Mouse (Mus musculus) erythroblast, adult 5-6 weeks (primary cell): Measurements from ENCODE around the gene Sdk1. TPM values are rescaled to one million over a fixed set of nuclear protein-coding genes. Genes with fewer than 3 reads are reported as not detected.

Source experiments
- ATAC-seq: replicated peaks from 2 replicates; pipeline ENCODE4 v1.8.0; 2016; ENCODE audit warnings: moderate number of reproducible peaks, mild to moderate bottlenecking, moderate TSS enrichment, inconsistent platforms; ENCODE audit not compliant: poor library complexity, low FRiP score, severe bottlenecking
- total RNA-seq, 2 experiments: library from RNA; stranded (forward) in 1 of 2; stranded (reverse) in 1 of 2; fragments of 150-400 nt in 1 of 2; fragments of 200-764, 138-1000 nt in 1 of 2; gene quantifications; 2 replicates each; pipeline versions ENCODE4 v1.2.3 to v1.2.4; 2015 to 2017; ENCODE audit warnings: low replicate concordance in 2 of 2

The Sdk1 gene
- total RNA-seq, 2 experiments from 2014 or later = not detected

DNA sequence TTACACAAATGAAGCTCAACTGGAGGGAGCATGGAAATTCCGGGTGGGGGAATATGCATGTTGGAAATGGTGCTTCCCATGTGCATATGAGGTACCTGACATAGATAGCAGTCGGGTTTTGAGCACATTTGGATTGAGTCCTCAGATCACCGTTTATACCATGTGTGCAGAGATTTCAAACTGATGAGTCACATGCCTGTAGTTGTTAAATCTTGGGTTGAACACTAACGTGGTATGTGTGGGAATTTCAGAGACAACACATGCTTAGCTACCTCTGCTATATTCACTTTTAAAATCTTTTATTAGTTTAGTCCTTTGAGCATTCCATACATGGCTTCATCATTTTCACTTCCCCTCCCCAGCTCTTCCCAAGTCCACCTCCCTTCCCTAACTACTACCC is 71.0 kb downstream of the Sdk1 start:
- ATAC-seq = no peak

- no peak for ATAC-seq
Measured at GRCm38 (mm10) chr5:141317095-141317494, 75.8 kb downstream of the Sdk1 start.

DNA sequence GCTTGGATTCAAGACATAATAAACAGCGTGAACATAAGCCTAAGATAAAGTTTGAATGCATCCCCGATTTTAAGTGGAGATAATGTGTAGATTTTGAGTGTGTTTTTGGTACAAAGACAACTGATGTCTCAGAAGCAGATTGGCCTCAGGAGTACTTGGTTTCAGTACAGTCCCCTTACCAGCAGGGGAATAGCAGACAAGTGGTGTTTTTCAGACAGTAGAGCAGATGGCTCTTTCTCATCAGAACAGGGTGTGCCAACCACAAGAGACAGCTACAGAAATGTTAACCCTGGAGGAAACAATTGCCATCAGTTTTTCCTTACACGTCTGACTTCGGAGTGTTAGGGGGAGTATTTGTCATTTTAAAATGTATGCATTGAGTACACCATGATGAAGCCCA is 83.6 kb downstream of the Sdk1 start:
- ATAC-seq = no peak

GRCm38 (mm10) chr5:141344376-141344775 is 103.1 kb downstream of the Sdk1 start:
- no peak for ATAC-seq

DNA sequence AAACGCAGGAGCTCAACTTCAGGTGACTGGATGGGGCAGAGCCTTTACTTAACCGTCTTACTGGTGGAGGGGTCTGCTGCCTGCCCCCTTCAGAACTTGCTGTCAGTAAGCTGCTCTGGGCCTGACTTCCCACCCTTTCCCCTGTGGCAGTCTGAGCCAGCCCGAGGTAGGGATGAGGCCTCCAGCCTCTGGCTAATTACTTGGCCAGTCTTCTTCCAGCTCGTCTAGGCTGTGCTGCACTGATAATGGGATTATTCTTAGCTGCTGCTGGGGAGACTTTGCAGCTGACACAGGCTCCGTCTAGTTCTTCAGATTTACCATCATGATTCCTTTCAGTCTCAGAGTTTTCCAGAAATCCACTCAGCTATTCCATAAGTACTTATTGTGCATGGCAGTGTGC is 104.2 kb downstream of the Sdk1 start:
- no peak for ATAC-seq

- ATAC-seq = no peak
Measured at GRCm38 (mm10) chr5:141362676-141363075, 121.4 kb downstream of the Sdk1 start.

DNA sequence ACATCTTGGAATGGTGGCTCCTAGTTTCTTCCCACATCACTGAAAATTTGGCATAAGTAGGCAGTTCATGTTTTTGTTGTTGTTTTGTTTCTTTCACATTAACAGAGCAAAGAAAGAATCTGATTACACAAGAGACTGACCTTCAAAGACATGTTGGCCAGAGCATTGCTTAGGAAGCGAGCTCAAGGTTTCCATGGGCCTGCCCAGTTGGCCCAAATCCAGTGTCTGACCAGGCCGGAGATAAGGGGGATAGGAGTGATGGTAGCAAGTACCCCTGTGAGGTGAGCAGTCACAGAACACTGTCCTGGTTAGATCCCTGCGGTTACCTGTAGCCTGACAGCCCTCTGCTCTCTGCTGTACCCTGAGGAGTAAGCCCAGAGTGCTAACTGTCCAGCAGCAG is 122.7 kb downstream of the Sdk1 start:
- no peak for ATAC-seq

- no peak for ATAC-seq
Measured at GRCm38 (mm10) chr5:141368567-141368966, 127.3 kb downstream of the Sdk1 start.

DNA sequence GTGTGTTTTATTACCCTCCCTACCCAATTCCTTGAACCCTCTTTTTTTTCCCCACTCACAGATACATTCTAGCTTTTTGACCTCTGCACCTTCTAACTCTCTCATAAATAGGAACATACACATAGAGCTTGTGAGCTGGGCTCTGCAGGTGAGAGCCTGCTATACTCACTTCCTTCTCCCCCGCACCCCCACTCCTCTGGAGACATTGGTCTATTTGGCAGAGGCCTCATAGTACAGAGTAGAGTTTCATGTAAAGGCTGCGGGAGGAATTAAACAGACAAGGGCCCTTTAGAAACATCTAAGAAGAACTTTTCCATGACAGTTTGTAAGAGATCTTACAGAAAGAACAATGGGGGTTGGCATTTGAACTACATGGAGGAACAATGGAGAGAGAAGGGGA is 133.5 kb downstream of the Sdk1 start:
- no peak for ATAC-seq

DNA sequence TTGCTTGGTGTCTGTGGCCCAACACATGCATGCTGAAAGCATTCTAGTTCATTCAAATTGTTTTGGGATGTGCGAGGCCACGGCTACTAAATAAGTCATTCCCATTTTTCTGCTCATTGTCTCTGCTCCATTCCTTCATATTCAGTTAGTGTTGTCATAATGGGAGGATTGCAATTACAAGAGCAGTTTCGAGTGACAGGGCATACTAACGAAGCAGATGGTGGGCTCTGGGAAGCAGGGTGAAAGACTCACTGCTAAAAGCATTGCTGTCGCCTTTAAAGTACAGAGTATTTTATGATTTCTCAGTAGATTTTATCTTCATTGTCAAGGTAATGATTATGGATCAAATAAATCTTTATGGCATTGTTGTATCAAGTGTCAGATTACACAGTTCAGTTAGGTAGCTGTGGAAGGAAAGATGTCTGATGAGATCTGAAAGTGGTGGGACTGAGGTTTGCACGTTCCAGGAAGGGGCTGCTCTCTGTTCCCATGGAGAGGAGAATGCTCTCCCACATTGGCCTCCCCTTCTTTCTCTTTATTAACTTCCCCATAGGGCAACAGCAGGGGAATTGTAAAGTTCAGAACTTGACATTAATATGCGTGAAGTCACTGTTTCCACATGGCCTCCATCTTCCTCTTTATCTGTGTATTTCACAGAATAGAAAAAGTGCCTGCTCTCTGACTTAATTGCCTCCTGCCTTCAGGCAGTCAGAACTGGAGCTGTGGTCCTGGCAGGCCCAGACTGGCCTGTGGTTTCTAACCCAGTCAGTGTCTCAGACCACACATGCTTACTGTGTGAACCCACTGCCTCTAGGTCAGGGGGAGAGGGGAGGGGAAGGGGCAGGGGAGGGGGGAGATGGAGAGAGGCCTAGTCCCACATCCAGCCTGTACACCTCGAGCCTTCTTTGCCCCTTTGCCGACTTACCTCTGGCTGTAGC is 138.8 kb downstream of the Sdk1 start:
- ATAC-seq = no peak

DNA sequence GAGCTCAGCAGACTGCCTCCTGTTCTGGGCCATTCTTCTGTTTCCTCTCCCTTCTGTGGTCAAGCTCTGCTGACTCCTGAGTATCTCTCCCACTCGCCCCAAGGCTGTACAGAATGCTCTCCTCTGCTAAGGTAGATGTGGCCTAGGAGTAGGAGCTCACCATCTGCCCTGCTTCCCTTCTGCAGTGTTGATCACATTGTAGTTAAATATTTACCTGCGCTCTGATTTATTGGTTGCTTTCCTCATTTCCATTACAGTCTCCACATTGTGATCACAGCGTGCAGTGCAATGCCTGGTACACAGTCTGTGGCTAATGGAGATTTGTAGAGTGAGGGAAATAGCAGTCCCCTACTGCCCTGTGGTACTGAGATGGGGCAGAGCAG is 139.5 kb downstream of the Sdk1 start:
- no peak for ATAC-seq

DNA sequence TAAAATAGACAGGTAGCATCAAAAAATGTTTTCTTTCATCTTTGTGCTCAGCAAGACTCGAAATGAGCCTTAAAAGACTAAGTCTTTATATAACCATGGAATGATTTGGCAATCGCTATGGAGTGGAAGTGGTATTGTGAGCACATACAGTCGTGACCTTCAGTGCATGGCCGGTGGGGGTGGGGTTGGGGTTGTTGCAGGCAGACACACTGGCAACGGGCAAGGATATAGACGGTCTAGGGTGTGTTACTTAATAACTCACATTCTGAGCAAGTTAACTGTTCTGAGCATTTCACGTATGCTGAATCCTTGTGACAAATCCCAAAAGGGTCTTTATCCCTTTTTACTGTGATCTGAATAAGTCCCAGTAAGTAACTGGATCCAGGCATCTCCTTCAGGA is 140.3 kb downstream of the Sdk1 start:
- ATAC-seq = no peak

DNA sequence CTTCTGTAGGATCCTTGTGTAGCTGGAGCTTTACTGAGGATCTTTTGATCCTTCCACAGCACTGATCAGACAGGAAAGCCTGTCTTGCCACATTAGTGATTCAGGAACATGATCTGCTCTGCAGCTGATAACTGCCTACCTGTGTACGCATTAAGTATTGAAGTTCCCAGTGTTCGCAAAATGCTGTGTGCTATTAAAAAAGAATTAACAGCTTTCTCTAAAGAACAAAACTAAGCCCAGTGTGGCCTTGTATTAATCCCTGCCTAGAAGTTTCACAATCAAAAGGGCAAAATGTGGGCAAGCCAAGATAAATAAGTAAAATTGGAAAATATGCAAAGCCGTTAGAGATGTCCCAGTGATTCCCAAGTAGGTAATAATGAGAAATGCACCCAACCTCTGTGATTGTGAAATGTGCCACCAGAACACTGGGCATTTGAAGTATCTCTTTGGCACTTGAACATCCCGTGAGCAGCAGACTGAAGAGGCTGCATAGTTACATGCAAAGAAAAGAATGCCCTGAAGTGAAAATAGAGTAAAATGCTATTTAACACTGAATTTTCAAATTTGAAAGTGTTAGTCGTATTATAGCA is 141.1 kb downstream of the Sdk1 start:
- no peak for ATAC-seq

DNA sequence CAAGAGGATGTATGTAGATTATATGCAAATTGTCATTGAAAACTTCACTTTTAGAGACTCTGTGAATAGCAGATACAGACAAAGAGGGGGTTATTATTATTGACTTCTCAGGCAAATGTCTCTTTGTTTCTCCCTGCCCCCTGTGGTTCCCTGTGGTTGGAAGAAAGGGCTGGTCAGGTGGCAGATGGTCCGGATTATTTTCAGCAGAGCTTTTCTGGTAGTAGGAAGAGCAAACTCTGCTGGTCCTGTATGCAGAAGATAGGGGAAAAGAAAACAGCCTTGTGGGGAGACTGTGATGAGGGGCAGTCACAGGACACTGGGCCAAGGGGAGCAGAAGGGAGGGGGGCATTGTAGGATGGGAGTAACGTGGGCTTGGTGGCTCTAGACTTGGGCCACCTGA is 147.2 kb downstream of the Sdk1 start:
- no peak for ATAC-seq

DNA sequence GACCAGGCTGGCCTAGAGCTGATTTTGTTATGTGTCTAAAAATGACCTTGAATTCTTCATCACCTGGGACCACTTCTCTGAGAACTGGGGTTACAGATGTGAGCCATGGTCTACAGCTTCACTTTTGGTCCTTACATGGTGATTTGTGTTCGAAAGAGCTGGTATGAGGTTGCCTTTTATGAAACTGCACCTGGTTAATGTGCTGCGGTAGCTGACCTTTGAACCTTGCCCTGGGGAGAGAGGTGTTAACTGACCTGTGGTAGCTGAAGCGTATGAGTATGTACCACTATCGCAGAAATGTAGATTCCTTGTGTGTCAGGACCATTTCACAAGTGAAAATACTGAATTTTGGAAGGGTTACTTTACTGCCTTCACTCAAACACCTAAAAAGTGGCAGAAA is 149.3 kb downstream of the Sdk1 start:
- ATAC-seq = no peak

DNA sequence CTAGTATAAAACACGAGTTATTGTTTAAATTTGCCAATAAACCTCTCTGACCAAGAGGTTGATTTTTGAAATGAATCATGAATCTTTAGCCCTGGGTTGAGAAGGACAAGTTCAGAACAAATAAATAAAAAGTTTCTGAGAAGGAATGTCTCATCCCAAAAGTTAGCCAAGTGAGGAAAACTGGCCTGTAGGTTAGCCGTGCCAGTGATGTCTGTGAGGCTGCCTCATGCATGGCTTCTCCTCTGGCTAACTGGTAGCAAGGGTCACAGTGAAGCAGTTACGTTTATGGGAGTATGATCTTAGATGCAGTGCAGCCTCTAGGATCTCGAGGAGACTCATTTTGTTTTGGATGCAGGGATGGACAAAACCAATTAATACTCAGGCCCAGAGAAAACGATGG is 149.9 kb downstream of the Sdk1 start:
- no peak for ATAC-seq

DNA sequence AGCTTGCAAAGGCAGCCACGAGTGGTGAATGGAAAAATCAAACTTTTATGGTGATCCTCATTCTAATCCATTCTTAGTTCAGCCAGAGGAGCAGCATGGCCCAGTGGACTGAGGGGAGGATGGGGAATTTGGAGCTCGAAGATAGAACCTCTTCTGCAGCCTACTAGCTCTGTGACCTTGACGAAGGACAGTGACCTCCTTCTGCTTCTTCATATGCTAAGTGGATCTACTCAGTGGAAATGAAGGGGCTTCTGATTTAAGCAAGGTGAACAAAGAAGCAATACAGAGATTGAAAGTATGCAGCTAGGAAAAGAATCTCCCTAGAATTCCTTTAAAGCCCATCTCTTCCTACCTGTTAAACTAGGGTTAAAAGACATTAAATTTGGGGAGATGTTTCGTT is 152.6 kb downstream of the Sdk1 start:
- no peak for ATAC-seq

- no peak for ATAC-seq
Measured at GRCm38 (mm10) chr5:141394586-141394985, 153.3 kb downstream of the Sdk1 start.

- no peak for ATAC-seq
Measured at GRCm38 (mm10) chr5:141403741-141404140, 162.5 kb downstream of the Sdk1 start.

GRCm38 (mm10) chr5:141404651-141405050 is 163.4 kb downstream of the Sdk1 start:
- no peak for ATAC-seq

- ATAC-seq = no peak
Measured at GRCm38 (mm10) chr5:141406926-141407325, 165.6 kb downstream of the Sdk1 start.

GRCm38 (mm10) chr5:141413013-141413412 is 171.7 kb downstream of the Sdk1 start:
- ATAC-seq = no peak
